Mouse (Mus musculus) retina, embryonic 14.5 days (tissue): ENCODE data around the gene Wdr53.
"Not testable (repeated sequence)": the region's sequence is repeated elsewhere in the genome, so short reads cannot be mapped to it uniquely, and the experiment has no call there.

Experiments
- DNase-seq: peaks from one replicate; pipeline ENCODE4 v3.0.0-alpha.2; 2015; ENCODE audit warnings: low spot score

Wdr53 gene

DNA sequence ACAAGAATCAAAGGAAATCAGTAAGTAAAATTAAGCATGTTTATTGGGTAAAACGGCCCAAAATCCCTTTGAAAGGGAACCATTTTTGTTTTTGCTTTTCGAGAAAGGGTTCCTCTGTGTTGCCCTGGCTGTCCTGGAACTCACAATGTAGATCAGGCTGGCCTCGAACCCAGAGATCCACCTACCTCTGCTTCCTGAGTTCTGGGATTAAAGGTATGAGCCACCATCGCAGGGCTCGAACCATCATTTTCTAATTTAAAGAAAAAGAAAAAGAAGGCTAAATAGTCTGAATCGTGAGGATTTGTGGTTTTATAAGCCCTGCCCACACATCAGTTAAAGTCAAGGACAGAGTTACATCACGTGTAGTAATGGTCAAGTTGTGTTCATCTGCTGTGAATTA lies 31.4 kb downstream of the Wdr53 start:
- no peak for DNase-seq

DNA sequence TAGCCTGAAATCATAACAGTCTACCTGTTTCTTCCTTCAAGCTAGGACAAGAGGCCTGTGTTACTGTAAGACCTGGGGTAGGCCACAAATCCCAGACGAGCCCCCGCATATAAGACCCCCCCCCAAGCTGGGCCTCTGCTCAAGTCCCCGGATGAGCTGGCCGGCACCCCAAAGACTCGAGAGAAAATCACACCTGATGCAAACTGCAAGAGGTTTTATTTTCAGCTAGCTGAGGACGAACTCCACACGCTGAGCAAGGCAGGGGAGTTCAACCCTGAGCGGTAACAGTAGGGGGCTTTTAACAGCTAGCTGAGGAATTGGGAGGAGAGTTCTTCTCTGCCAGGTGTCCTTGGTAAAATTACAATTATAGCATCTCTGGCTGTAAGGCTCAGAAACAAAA lies 33.2 kb downstream of the Wdr53 start:
- no peak for DNase-seq

DNA sequence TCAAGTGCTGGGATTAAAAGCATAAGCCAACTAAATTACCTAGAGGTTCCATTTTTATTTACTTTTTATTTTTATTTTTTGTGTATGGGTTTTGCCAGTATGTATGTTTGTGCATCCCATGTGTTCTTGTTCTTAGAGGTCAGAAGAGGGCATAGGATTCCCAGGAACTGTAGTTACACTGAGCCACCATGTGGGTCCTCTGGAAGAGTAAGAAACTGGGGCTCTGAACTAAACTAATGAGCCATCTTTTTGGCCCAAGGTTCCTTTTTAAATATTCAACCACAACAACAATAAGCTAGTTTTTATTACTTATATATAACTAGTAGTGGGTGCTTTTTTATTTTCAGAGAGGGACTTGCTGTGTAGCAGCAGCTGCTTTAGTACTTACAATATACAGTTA lies 35.6 kb downstream of the Wdr53 start:
- DNase-seq, result no peak

DNA sequence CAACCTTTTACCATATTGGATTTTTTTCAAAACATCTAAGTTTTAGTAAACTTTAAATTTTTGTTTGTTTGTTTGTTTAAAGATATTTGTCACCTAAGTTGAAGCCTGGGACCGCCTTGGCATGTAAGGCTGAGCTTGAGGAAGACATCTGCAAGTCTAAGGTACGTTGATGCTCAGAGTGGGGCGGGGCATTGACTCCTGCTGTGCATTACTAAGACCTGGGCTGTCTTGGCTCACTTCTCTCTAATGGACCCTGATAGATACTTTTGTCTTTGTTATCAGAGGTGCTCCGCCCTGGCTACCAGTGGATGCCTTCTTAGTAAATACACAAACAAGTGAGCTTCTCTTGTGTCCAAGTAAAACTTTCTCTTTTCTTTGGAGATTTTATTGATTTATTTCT lies 44.8 kb downstream of the Wdr53 start:
- DNase-seq, result no peak

DNA sequence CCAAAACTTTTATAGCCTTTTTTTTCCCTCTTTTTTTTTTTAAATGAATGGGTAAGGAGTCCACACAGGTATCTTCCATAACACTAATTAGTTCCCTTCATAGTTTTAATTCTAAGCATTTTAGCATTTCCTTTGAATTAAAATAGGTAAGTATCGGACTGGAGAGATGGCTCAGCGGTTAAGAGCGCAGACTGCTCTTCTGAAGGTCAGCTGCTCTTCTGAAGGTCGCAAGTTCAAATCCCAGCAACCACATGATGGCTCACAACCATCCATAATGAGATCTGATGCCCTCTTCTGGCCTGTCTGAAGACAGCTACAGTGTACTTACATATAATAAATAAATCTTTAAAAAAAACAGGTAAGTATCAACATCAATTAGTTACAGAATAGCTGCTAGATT lies 52.6 kb downstream of the Wdr53 start:
- not testable (repeated sequence) for DNase-seq

DNA sequence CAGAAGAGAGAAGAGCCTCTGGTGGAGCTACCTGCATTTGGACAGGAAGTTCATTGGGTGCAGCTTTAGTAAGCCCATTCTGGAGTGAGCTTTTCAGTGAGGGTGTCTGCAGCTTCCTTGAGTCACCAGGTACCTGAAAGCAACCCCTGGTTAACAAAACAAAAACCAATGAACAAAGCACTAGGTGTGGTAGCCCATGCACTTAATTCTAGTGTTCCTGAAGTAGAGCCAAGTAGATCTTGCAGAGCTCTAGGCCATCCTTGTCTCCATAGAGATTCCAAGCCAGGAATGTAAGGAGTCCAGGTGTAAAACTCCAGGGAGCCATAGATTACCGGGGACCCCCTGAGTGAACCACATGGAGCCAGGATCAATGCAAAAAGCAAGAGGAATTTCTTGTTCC lies 56.0 kb downstream of the Wdr53 start:
- no peak for DNase-seq

DNA sequence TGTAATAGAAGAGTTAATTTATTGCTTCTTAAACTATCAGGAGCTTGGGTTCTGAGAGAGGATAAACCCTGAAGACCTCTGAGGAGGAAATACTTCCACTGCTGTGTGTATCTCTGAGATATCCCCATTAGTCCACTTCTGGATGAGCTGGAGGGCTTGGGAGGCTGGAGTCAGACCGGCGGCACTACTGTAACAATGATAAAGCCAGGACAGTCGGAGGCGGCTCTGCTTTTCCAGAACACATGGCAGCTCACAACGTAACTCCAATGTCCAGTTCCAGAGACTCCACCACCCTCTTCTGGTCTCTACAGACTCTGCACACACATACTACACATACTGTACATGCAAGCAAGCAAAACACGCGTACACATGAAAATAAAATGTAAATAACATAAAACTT lies 56.9 kb downstream of the Wdr53 start:
- no peak for DNase-seq
